Mouse (Mus musculus): Measurements from ENCODE around the gene Igsf8.

DNA sequence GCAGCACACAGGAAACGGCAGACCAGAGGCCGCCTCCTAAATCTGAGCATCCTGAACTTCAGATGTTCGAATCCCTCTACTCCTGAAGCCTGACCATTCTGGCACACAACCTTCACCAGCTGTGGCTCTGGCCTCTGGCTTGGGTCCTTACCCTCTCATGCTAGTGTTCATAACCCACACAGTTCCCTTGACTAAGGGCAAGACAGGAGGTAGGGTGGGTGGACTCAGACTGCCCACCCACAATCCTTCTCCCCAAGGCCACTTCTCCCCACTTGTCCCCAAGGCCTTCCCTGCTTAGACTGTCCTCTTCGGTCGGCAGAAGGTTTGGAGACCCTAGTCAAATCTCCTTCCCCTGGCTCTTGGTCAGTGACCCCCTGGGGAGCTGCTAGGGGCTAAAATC, 88.1 kb downstream of the Igsf8 start:
- TF ChIP-seq CTCF (IDR thresholded peaks at IDR 0.05; ENCODE audit: low read depth) (no peak), EP300 (IDR thresholded peaks at IDR 0.05; ENCODE audit: low read depth) (no peak)
